Mouse (Mus musculus) lung, postnatal 0 days (tissue): ENCODE measurements around the gene Lrrc2.

ENCODE experiments used
- CTCF ChIP-seq: IDR thresholded peaks from 2 replicates; pipeline ENCODE4 v1.5.1; 2016; ENCODE audit warnings: antibody characterized with exemption, mild to moderate bottlenecking
- EP300 ChIP-seq: IDR thresholded peaks from 2 replicates; pipeline ENCODE4 v1.6.1; 2016; ENCODE audit warnings: antibody characterized with exemption, mild to moderate bottlenecking, control low read depth

GRCm38 (mm10) chr9:110963566-110964115 lies 12.3 kb downstream of the Lrrc2 start:
- no peak for TF ChIP-seq CTCF
- TF ChIP-seq EP300 = no peak
